Mouse (Mus musculus): ENCODE data around the gene Gpr62. TPM values are rescaled to one million over a fixed set of nuclear protein-coding genes. Genes with fewer than 3 reads are reported as not detected.
A peak's percentile ranks its signal among the peaks of the same experiment; 100 is the strongest.

The Gpr62 gene
- polyA plus RNA-seq, 1 experiment from 2014 or later, result 0.11 TPM

DNA sequence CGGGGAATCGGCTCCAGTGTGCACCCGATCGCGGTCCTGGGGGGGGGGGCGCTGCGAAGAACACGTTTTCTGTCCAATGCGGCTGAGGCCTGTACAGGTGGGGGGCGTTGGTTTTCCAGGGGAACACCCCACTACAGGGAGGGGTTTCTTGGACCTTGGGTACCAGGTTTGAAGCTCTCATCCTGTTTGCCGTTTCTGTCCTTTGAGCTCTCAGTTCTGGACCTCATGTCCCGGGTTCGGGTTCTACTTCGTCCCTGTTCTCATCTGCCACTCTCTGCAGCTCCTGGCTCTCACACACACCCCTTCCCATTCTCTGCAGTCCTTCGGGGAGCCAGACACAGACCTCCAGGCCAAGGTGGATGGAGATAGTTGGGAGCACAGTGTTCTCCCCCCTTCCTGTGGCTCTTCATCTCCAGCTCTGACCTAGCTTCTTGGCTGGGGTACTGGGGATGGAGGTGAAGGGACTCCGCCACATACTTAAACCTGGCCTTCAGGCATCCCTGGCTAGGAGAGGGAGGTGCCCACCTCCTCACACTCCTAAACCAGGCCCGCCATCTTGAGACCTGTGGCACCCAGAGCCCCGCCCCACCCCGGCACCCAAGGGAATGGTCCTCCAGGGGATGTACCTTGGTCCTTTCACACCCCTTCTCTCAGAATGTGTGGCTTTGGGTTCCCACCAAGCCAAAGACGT lies 11.5 kb downstream of the Gpr62 start:
- H3K4me3 ChIP-seq (ENCODE audit: low read length), result peak overlapping the region; percentile 71
- 4% methylated on average over 19 of the region's 20 CpGs for WGBS
- ATAC-seq, result peak; percentile 23

DNA sequence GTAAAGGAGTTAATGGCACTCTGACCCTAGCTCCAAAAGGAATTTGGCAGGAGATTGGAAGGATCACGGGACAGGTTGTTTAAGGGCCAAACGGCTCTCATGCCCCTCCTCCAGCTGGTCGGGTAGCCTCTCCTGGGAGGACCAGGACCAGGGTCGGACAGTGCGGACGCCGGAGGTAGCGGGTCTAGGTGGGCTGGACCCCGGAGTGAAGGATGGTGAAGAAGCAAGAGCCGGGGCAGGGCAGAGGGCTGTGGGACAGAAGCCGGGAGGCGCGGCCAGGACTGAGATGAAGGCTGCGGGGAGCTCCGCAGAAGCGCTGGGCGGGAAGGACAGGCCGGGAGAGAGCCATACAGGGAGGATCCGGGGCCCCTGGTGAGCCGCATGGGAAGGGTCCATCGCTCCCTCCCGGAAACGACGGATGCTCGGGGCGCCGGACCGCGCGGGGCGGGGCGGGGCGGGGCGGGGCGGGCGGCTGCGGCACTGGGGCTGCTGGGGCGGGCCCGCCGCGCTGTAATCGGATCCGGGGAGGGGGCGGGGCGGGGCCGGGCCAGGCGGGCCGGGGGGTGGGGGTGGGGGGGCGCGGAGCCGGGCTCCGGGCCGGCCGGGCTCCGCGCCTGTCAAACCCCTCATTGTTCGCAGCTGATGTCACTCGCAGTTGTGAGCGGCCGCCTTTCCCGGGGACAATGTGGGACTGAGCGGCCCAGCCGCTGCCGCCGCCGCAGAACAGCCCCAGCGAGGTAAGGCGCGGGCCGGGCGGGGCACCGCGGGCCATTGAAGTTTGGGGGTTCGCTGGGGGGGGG lies 12.3 kb downstream of the Gpr62 start, which contains the start of gene Pcbp4:
Gene Pcbp4, plus strand, starts transcription at position 21 of the 800 bp plus-strand sequence.
- 0% methylated on average over 41 of the region's 74 CpGs for WGBS
- H3K36me3 ChIP-seq (ENCODE audit: control insufficient read depth, insufficient read depth, low read length), result no peaks in the 10 kb centered on the region
- H3K27ac ChIP-seq (ENCODE audit: low read length), result peak within 1 kb of the TSS; percentile 85

More for the DNA sequence above, 11.5 kb downstream of the Gpr62 start:
- Histone ChIP-seq H3K36me3 (ENCODE audit: control insufficient read depth, insufficient read depth, low read length) (no peaks in the 10 kb centered on the region), H3K27ac (ENCODE audit: low read length) (peak overlapping the region; percentile 63), H3K4me2 (ENCODE audit: low read depth, low read length) (peak overlapping the region; percentile 97), H3K9ac (ENCODE audit: low read depth, low read length) (peak overlapping the region; percentile 81), H3K9me3 (ENCODE audit: control insufficient read depth, low read length) (no peaks in the 10 kb centered on the region), H3K27me3 (replicated peaks; ENCODE audit: control insufficient read depth, insufficient read depth, low read length) (no peaks in the 10 kb centered on the region), H3K4me1 (ENCODE audit: control insufficient read depth, insufficient read depth, low read length) (peaks cover 58% of the 10 kb centered on the region)

DNA sequence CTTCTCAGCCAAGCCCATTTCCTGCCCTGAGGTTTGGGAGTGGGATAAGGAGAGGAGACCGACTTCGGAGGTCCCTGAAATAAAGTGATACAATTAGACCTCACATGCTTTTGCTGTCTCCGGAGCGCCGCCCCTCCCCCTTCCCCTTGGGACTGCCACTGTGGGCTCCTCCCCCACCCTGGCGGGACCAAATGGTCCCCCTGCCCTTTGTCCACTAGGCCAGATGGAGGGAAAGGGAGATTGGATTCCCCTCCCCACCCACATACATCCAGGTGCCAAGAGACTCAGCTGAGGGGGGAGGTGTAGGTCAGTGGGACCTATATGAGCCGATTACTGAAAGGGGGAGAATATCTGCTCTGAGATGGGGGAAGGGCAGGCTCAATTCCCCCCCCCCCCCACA lies 12.9 kb downstream of the Gpr62 start:
- no peaks in the 10 kb centered on the region for H3K27me3 ChIP-seq (replicated peaks; ENCODE audit: control insufficient read depth, insufficient read depth, low read length)
- peak overlapping the region; percentile 97 for H3K4me2 ChIP-seq (ENCODE audit: low read depth, low read length)
- no peaks in the 10 kb centered on the region for H3K36me3 ChIP-seq (ENCODE audit: control insufficient read depth, insufficient read depth, low read length)
- ATAC-seq, result no peak
- H3K9me3 ChIP-seq (ENCODE audit: control insufficient read depth, low read length), result no peaks in the 10 kb centered on the region
- H3K4me3 ChIP-seq (ENCODE audit: low read length), result peak overlapping the region; percentile 71
- peaks cover 70% of the 10 kb centered on the region for H3K4me1 ChIP-seq (ENCODE audit: control insufficient read depth, insufficient read depth, low read length)
- WGBS, result 10% methylated on average over 7 of the region's 7 CpGs
- H3K9ac ChIP-seq (ENCODE audit: low read depth, low read length), result peak overlapping the region; percentile 83; the same call in 1 of the 2 replicates
- 0 out of 2 replicates have a peak overlapping the region, but pooled peaks have one; percentile 7 for H3K27ac ChIP-seq (ENCODE audit: low read length)

More for the DNA sequence above, 12.3 kb downstream of the Gpr62 start, which contains the start of gene Pcbp4:
- peak; percentile 75 for ATAC-seq
- H3K9ac ChIP-seq (ENCODE audit: low read depth, low read length), result peak within 1 kb of the TSS; percentile 83
- peak within 1 kb of the TSS; percentile 97 for H3K4me2 ChIP-seq (ENCODE audit: low read depth, low read length)
- no peaks in the 10 kb centered on the region for H3K9me3 ChIP-seq (ENCODE audit: control insufficient read depth, low read length)
- H3K4me3 ChIP-seq (ENCODE audit: low read length), result peak within 1 kb of the TSS; percentile 71
- peaks cover 64% of the 10 kb centered on the region for H3K4me1 ChIP-seq (ENCODE audit: control insufficient read depth, insufficient read depth, low read length)
- H3K27me3 ChIP-seq (replicated peaks; ENCODE audit: control insufficient read depth, insufficient read depth, low read length), result no peaks in the 10 kb centered on the region

DNA sequence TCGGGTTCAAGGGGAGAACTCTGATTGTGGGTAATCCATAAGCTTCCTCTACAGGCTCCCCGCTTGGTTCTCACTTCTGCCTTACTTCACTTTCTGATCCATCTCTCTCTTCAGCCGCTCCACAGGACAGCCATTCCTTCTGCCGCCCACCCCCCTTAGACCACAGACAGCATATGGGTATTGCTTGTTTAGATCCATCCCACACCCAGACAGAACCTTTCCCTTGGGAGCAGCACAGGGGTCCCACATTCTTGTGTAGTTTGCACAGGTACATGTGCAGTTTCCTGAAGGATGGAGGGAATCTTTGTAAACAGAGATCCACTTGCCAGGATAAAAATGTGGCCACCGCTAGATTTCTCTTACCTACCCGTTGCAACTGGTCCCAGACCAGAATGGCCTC lies 13.4 kb downstream of the Gpr62 start:
- Histone ChIP-seq H3K27ac (ENCODE audit: low read length) (0 out of 2 replicates have a peak overlapping the region, but pooled peaks have one; percentile 7), H3K4me3 (ENCODE audit: low read length) (no peak overlapping the region), H3K4me1 (ENCODE audit: control insufficient read depth, insufficient read depth, low read length) (peaks cover 70% of the 10 kb centered on the region), H3K27me3 (replicated peaks; ENCODE audit: control insufficient read depth, insufficient read depth, low read length) (no peaks in the 10 kb centered on the region), H3K9ac (ENCODE audit: low read depth, low read length) (no peak overlapping the region), H3K4me2 (ENCODE audit: low read depth, low read length) (no peak overlapping the region), H3K9me3 (ENCODE audit: control insufficient read depth, low read length) (no peaks in the 10 kb centered on the region), H3K36me3 (ENCODE audit: control insufficient read depth, insufficient read depth, low read length) (no peaks in the 10 kb centered on the region)
- no peak for ATAC-seq
- WGBS, result 40% methylated on average over 6 of the region's 6 CpGs

DNA sequence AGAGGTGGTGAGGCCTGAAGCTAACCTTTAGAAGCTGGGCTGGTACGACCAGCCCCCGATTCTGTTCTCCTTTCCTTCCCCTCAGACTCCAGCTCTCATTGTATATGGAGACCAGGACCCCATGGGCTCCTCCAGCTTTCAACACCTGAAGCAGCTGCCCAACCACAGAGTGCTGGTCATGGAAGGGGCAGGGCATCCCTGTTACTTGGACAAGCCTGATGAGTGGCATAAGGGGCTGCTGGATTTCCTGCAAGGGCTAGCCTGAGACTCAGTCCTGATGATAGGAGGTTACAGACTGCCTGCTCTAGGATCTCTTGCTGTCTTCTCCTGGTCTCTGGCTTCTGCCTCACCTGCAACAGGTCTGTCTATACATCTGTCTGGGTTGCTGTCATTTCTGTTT lies 13.8 kb downstream of the Gpr62 start:
- no peak overlapping the region for H3K4me2 ChIP-seq (ENCODE audit: low read depth, low read length)
- H3K4me1 ChIP-seq (ENCODE audit: control insufficient read depth, insufficient read depth, low read length), result peaks cover 65% of the 10 kb centered on the region
- H3K27me3 ChIP-seq (replicated peaks; ENCODE audit: control insufficient read depth, insufficient read depth, low read length), result no peaks in the 10 kb centered on the region
- no peak for ATAC-seq
- no peaks in the 10 kb centered on the region for H3K36me3 ChIP-seq (ENCODE audit: control insufficient read depth, insufficient read depth, low read length)
- H3K9me3 ChIP-seq (ENCODE audit: control insufficient read depth, low read length), result no peaks in the 10 kb centered on the region
- no peak overlapping the region for H3K4me3 ChIP-seq (ENCODE audit: low read length)
- H3K27ac ChIP-seq (ENCODE audit: low read length), result no peak overlapping the region
- H3K9ac ChIP-seq (ENCODE audit: low read depth, low read length), result no peak overlapping the region
- 55% methylated on average over 2 of the region's 2 CpGs for WGBS

DNA sequence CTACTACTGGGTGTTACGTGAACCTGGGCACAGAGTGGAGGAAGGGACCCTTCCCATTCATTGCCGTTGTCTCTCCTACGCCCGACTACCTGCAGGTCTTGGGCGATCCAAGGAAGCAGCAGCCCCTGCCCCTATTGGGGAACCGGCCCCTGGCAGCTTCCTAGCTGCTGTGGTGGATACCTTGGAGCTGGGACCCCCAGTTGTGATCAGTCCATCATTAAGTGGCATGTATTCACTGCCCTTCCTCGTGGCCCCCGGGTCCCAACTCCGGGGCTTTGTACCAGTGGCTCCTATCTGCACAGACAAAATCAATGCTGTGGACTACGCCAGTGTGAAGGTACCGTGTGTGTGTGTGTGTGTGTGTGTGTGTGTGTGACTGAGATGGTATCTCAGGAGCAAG lies 14.4 kb downstream of the Gpr62 start:
- Histone ChIP-seq H3K27me3 (replicated peaks; ENCODE audit: control insufficient read depth, insufficient read depth, low read length) (no peaks in the 10 kb centered on the region), H3K9ac (ENCODE audit: low read depth, low read length) (no peak overlapping the region), H3K36me3 (ENCODE audit: control insufficient read depth, insufficient read depth, low read length) (no peaks in the 10 kb centered on the region), H3K9me3 (ENCODE audit: control insufficient read depth, low read length) (no peaks in the 10 kb centered on the region), H3K4me2 (ENCODE audit: low read depth, low read length) (no peak overlapping the region), H3K27ac (ENCODE audit: low read length) (no peak overlapping the region), H3K4me1 (ENCODE audit: control insufficient read depth, insufficient read depth, low read length) (peaks cover 64% of the 10 kb centered on the region), H3K4me3 (ENCODE audit: low read length) (no peak overlapping the region)
- ATAC-seq, result no peak
- 69% methylated on average over 11 of the region's 11 CpGs for WGBS

DNA sequence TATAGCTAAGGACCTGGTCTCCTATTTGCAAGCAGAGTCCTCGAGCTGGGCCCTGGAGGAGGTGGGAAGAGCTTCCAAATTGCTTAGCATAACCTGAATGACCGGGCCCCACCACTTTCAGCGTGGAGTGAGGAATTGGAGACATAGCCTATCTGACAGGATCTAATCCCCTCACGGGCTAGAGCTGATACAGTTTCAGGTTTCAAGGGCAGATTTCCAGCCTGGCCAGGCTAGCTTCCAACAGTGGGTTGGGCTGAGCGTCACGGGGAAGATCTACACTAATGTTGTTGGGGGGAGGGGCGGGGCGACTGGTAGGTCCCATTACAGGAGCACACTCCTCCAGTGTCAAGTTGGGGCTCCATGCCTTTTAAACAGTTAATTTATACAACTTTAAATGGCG lies 15.1 kb downstream of the Gpr62 start:
- ATAC-seq, result no peak
- H3K4me3 ChIP-seq (ENCODE audit: low read length), result 0 out of 2 replicates have a peak overlapping the region, but pooled peaks have one; percentile 8
- peaks cover 64% of the 10 kb centered on the region for H3K4me1 ChIP-seq (ENCODE audit: control insufficient read depth, insufficient read depth, low read length)
- no peak overlapping the region for H3K9ac ChIP-seq (ENCODE audit: low read depth, low read length)
- H3K27ac ChIP-seq (ENCODE audit: low read length), result peak overlapping the region; percentile 34; the same call in 1 of the 2 replicates
- WGBS, result 14% methylated on average over 9 of the region's 9 CpGs
- no peaks in the 10 kb centered on the region for H3K27me3 ChIP-seq (replicated peaks; ENCODE audit: control insufficient read depth, insufficient read depth, low read length)
- H3K36me3 ChIP-seq (ENCODE audit: control insufficient read depth, insufficient read depth, low read length), result no peaks in the 10 kb centered on the region
- H3K4me2 ChIP-seq (ENCODE audit: low read depth, low read length), result peak overlapping the region; percentile 33
- H3K9me3 ChIP-seq (ENCODE audit: control insufficient read depth, low read length), result no peaks in the 10 kb centered on the region

DNA sequence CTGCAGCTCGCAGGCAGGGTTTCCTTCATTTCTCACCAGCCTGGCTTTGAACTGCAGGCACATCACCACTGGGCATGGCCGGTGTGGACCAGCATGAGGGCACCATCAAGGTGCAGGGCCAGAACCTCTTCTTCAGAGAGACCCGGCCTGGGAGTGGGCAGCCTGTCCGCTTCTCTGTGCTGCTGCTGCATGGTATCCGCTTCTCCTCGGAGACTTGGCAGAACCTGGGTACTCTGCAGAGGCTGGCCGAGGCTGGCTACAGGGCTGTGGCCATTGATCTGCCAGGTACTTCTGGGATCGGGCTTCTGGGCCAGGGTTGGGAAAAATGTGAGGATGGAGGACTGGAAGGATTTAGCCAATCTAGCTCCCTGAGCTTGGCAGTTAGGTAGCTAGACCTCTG lies 15.8 kb downstream of the Gpr62 start:
- H3K9ac ChIP-seq (ENCODE audit: low read depth, low read length), result no peak overlapping the region
- no peak overlapping the region; the same call in 1 of the 2 replicates for H3K4me2 ChIP-seq (ENCODE audit: low read depth, low read length)

DNA sequence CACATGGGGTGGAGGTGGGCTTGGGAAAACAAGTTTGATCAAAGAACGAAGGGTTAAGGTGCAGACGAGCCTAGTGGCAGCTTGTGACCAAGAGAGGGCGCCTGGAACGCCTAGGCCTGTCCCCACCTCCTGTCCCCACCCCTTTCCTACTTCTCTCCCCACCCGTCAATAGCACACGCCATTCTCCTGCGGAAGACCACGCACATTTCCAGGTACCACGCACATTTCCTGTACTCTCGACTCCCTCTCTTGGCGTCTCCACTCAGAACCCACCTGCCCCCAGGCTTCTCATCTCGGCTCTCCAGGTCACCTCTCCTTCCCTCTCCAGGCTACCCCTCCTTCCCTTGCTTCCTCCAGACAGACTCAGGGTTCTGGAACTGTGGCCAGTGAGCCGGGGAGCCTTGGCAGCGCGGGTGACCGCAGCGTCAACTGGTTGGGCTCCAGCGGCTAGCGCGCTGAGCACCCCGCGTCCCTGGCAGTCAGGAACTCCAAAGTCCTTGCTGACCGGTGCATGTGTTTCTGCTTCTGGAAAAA lies 17.2 kb downstream of the Gpr62 start:
- peak overlapping the region; percentile 73 for H3K4me2 ChIP-seq (ENCODE audit: low read depth, low read length)
- ATAC-seq, result peak; percentile 60
- peak overlapping the region; percentile 81 for H3K9ac ChIP-seq (ENCODE audit: low read depth, low read length)
- H3K27ac ChIP-seq (ENCODE audit: low read length), result peak overlapping the region; percentile 77
- H3K9me3 ChIP-seq (ENCODE audit: control insufficient read depth, low read length), result no peaks in the 10 kb centered on the region
- peaks cover 57% of the 10 kb centered on the region for H3K4me1 ChIP-seq (ENCODE audit: control insufficient read depth, insufficient read depth, low read length)
- no peaks in the 10 kb centered on the region for H3K27me3 ChIP-seq (replicated peaks; ENCODE audit: control insufficient read depth, insufficient read depth, low read length)
- H3K36me3 ChIP-seq (ENCODE audit: control insufficient read depth, insufficient read depth, low read length), result no peaks in the 10 kb centered on the region
- peak overlapping the region; percentile 63 for H3K4me3 ChIP-seq (ENCODE audit: low read length)
- WGBS, result under 1% methylated on average over 23 of the region's 23 CpGs

More for the DNA sequence above, 15.8 kb downstream of the Gpr62 start:
- 87% methylated on average over 8 of the region's 8 CpGs for WGBS
- H3K27me3 ChIP-seq (replicated peaks; ENCODE audit: control insufficient read depth, insufficient read depth, low read length), result no peaks in the 10 kb centered on the region
- H3K36me3 ChIP-seq (ENCODE audit: control insufficient read depth, insufficient read depth, low read length), result no peaks in the 10 kb centered on the region
- no peak overlapping the region for H3K27ac ChIP-seq (ENCODE audit: low read length)
- ATAC-seq, result no peak
- no peak overlapping the region for H3K4me3 ChIP-seq (ENCODE audit: low read length)
- no peaks in the 10 kb centered on the region for H3K9me3 ChIP-seq (ENCODE audit: control insufficient read depth, low read length)
- H3K4me1 ChIP-seq (ENCODE audit: control insufficient read depth, insufficient read depth, low read length), result peaks cover 65% of the 10 kb centered on the region

Measured in intestine, embryonic 16.5 days (tissue).